In the genomic region with DNA sequence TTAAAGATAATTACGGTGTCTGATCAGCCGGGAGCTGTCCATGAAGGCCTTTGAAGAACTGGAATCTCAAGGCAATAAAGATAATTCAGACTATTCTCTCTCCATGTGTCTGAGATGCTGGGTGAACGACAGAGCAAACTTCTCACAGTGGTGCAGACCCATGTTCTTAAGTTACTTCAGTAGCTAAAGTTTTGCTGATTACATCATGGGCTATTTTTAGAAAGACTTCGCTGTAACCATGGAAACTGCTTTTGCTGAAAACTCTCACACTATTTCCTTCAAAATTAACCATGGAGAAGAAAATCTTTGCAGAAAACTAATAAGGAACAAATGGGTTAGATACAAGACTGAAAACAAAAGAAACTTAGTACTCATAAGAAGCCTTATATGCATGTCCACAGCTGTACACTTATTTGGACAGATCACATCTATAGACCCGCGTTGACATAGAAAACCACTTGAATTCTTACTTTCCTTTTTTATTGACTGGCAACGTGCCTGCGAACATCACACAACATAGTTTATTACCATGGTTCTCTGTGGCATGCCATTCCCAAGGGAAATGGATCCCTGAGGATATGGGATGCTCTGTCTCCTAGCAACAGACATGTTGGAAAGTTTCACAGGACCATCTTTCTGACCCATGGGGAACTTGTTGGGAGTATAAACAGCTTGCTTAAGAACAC, we compare ENCODE assay signal across 20 mouse cellular contexts.
DNase-seq lines count a peak whose midpoint lies in the region; ATAC-seq lines count a peak whose summit lies in the region.
"Had no signal": no experiment of that assay in that cellular context is flagged by ENCODE, and none has a peak within 500 bp of the region (broad histone marks: within the 10 kb centered on the region; RNA-seq: fewer than 3 reads in every experiment).

No protein-coding gene starts in this region.

- 67% methylated on average over 8 of the region's 8 CpGs for WGBS in hindbrain, embryonic 14.5 days
- 49% methylated on average over 8 of the region's 8 CpGs for WGBS in neural tube, embryonic 15.5 days

- peaks cover 4% of the 10 kb centered on the region; the same call in 1 of the 2 replicates for H3K4me1 ChIP-seq in hindbrain, embryonic 14.5 days (replicated peaks; ENCODE audit: control insufficient read depth, insufficient read depth, low read length)
- peaks cover 16% of the 10 kb centered on the region for H3K4me1 ChIP-seq in neural tube, embryonic 15.5 days
- H3K4me1 ChIP-seq: heart, embryonic 15.5 days; liver, embryonic 12.5 days; stomach, embryonic 15.5 days had no signal

- no peak for DNase-seq in frontal cortex, postnatal 25 days (ENCODE audit: low spot score in 2 of 2)
- peak; percentile 2 for DNase-seq in lung, postnatal 10 days
- no peak for DNase-seq in lung, postnatal 14 days
- peak; percentile 68 for DNase-seq in brain, adult 2 months (ENCODE audit: low read depth, low spot score)
- DNase-seq in hindbrain, embryonic 14.5 days (ENCODE audit: low spot score) = peak; percentile 64
- no peak for DNase-seq in ovary, postnatal 10 days (ENCODE audit: low spot score)
- DNase-seq: adrenal gland, adult 8-10 months; cerebellum, adult 9-10 months; heart, adult 11 months; kidney, adult 2 months; spleen, adult 18-20 months; thymus, postnatal 25 days had no signal

- no peak overlapping the region for H3K4me3 ChIP-seq in hindbrain, embryonic 14.5 days (replicated peaks; ENCODE audit: low read length)
- H3K4me3 ChIP-seq in neural tube, embryonic 15.5 days (replicated peaks) = no peak overlapping the region
- H3K4me3 ChIP-seq: erythroblast, embryonic 14.5 days; heart, embryonic 15.5 days; left cerebral cortex, adult 2 months; liver, embryonic 12.5 days; stomach, embryonic 15.5 days had no signal

- H3K36me3 ChIP-seq in hindbrain, embryonic 14.5 days (replicated peaks; ENCODE audit: control insufficient read depth, insufficient read depth) = no peaks in the 10 kb centered on the region
- no peaks in the 10 kb centered on the region for H3K36me3 ChIP-seq in neural tube, embryonic 15.5 days
- H3K36me3 ChIP-seq: heart, embryonic 15.5 days; liver, embryonic 12.5 days; stomach, embryonic 15.5 days had no signal

- no peaks in the 10 kb centered on the region for H3K27me3 ChIP-seq in hindbrain, embryonic 14.5 days (ENCODE audit: control insufficient read depth, insufficient read depth, low read length)
- H3K27me3 ChIP-seq in neural tube, embryonic 15.5 days (replicated peaks) = no peaks in the 10 kb centered on the region
- H3K27me3 ChIP-seq: heart, embryonic 15.5 days; liver, embryonic 12.5 days; stomach, embryonic 15.5 days had no signal

- no peak overlapping the region for H3K9ac ChIP-seq in hindbrain, embryonic 14.5 days
- H3K9ac ChIP-seq in neural tube, embryonic 15.5 days (replicated peaks) = no peak overlapping the region
- H3K9ac ChIP-seq: heart, embryonic 15.5 days; liver, embryonic 12.5 days; stomach, embryonic 15.5 days had no signal

- ATAC-seq in frontal cortex, adult (ENCODE audit: low TSS enrichment) = peak; percentile 62
- ATAC-seq in hindbrain, embryonic 14.5 days (ENCODE audit: low FRiP score) = no peak
- no peak for ATAC-seq in neural tube, embryonic 15.5 days (ENCODE audit: low FRiP score)
- ATAC-seq: liver, embryonic 12.5 days; lung, postnatal 0 days had no signal

- H3K4me2 ChIP-seq in hindbrain, embryonic 14.5 days (replicated peaks) = no peak overlapping the region
- no peak overlapping the region for H3K4me2 ChIP-seq in neural tube, embryonic 15.5 days
- H3K4me2 ChIP-seq: heart, embryonic 15.5 days; liver, embryonic 12.5 days; stomach, embryonic 15.5 days had no signal

- H3K27ac ChIP-seq in hindbrain, embryonic 14.5 days = no peak overlapping the region
- H3K27ac ChIP-seq in neural tube, embryonic 15.5 days (replicated peaks) = no peak overlapping the region
- H3K27ac ChIP-seq: heart, embryonic 15.5 days; left cerebral cortex, adult 2 months; liver, embryonic 12.5 days; stomach, embryonic 15.5 days had no signal

- no peaks in the 10 kb centered on the region for H3K9me3 ChIP-seq in hindbrain, embryonic 14.5 days (ENCODE audit: control insufficient read depth, low read length)
- no peaks in the 10 kb centered on the region for H3K9me3 ChIP-seq in neural tube, embryonic 15.5 days (replicated peaks)
- H3K9me3 ChIP-seq: heart, embryonic 15.5 days; stomach, embryonic 15.5 days had no signal

Comparison
In these comparisons a context has a peak if more than half of its experiments do, and no peak if none do; other contexts are left out.
1. DNase-seq: peak in lung, postnatal 10 days (single experiment), brain, adult 2 months (single experiment) and hindbrain, embryonic 14.5 days (single experiment); none in frontal cortex, postnatal 25 days (0 of 2), lung, postnatal 14 days (single experiment) and ovary, postnatal 10 days (single experiment).